Mouse (Mus musculus) forebrain, embryonic 13.5 days (tissue): ENCODE data around the gene Pilrb1. TPM values are rescaled to one million over a fixed set of nuclear protein-coding genes. Genes with fewer than 3 reads are reported as not detected.

Experiments used
- ATAC-seq: fragments of 200-750 bp; cut with Nextera tagmentation; 2 replicates; pipeline ENCODE4 v1.8.0; 2017
- H3K27ac ChIP-seq: fragments of 300-500 bp; sonication (generic); 2 replicates; pipeline ENCODE4 v1.5.1; 2015; ENCODE audit warnings: inconsistent platforms, mild to moderate bottlenecking, moderate library complexity
- H3K27me3 ChIP-seq: fragments of 300-500 bp; sonication (generic); 2 replicates; pipeline ENCODE4 v1.6.1; 2015; ENCODE audit warnings: mild to moderate bottlenecking, inconsistent platforms
- H3K36me3 ChIP-seq: fragments of 300-500 bp; sonication (generic); 2 replicates; pipeline ENCODE4 v1.6.1; 2015; ENCODE audit warnings: mild to moderate bottlenecking, inconsistent platforms; ENCODE audit not compliant: poor library complexity, severe bottlenecking
- H3K4me1 ChIP-seq: fragments of 300-500 bp; sonication (generic); 2 replicates; pipeline ENCODE4 v1.6.1; 2015; ENCODE audit warnings: inconsistent platforms
- H3K4me2 ChIP-seq: fragments of 300-500 bp; sonication (generic); 2 replicates; pipeline ENCODE4 v1.6.1; 2015; ENCODE audit warnings: inconsistent platforms, mild to moderate bottlenecking, moderate library complexity
- H3K4me3 ChIP-seq: fragments of 300-500 bp; sonication (generic); 2 replicates; pipeline ENCODE4 v1.5.1; 2015; ENCODE audit warnings: mild to moderate bottlenecking, inconsistent platforms
- H3K9ac ChIP-seq: fragments of 300-500 bp; sonication (generic); 2 replicates; pipeline ENCODE4 v1.6.1; 2015; ENCODE audit warnings: mild to moderate bottlenecking, inconsistent platforms
- H3K9me3 ChIP-seq: fragments of 300-500 bp; sonication (generic); replicated peaks from 2 replicates; pipeline ENCODE4 v1.6.1; 2016; ENCODE audit warnings: inconsistent platforms
- WGBS: fragments of 180-500 bp; shearing (Covaris S2); methylation state at CpG from one replicate; pipeline ENCODE4 v1.1.7; 2015; 5-methylcytosine and 5-hydroxymethylcytosine counted together
- polyA plus RNA-seq: library from polyadenylated mRNA; unstranded; fragments of >200 nt; fragmentation: Nextera tagmentation; extraction: Ambion mirVana; gene quantifications from 2 replicates; pipeline ENCODE4 v1.2.1, GENCODE M21; 2015

Pilrb1 gene
- polyA plus RNA-seq, 1 experiment from 2014 or later = not detected

DNA sequence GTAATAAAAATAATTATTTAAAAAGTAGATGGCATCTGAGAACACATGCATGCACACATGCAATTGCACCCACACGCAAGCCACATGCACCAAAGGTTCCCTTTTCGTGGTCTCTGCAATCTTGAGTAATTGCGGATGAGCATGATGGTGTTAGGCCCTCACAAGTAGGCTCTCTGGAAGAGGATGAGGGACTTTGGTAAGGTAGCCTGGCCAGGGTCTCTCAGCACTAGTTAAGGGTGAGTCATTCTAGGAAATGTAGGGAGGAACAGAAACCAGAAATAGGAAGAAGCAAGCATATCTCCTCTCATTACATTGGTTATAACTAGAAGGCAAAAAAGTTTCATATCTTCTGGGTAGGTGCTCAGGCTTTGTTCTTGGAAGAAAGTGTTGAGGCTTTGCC lies 32.9 kb downstream of the Pilrb1 start:
- H3K4me1 ChIP-seq = no peaks in the 10 kb centered on the region
- H3K27ac ChIP-seq = no peak overlapping the region
- H3K4me2 ChIP-seq = no peak overlapping the region
- H3K9ac ChIP-seq = no peak overlapping the region
- H3K4me3 ChIP-seq = no peak overlapping the region
- H3K9me3 ChIP-seq = no peaks in the 10 kb centered on the region
- no peaks in the 10 kb centered on the region for H3K36me3 ChIP-seq
- ATAC-seq = no peak
- WGBS = 96% methylated on average over 3 of the region's 3 CpGs
- no peaks in the 10 kb centered on the region for H3K27me3 ChIP-seq

DNA sequence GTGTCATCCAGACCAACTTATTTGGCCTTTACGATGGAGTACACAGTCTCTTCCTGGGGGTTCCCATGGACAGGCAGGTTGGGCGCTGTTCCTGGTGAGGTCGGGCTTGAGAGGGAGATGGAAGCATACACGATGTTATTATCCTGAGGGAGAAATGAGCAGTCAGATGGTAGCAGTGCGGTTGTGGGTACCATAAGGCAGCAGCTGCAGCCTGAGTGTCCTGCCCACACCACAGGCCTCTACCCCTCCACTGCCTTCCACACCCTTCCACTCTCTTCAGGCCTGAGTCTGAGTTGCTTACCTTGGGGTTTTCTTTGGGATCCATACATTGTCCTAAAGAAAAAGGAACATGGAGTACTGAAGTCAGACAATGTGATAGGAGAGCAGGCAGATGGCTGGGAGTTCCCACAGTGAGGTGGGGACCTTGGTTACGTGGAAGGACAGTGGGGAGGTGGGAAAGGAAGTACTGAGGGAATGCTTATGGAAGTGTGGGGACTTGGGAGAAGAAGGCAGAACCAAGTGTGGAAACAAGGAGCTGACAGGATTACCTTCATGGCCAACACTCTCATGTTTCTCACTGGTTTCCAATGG lies 34.4 kb downstream of the Pilrb1 start:
- Histone ChIP-seq H3K27ac (no peak overlapping the region), H3K9ac (no peak overlapping the region), H3K4me3 (no peak overlapping the region), H3K4me2 (no peak overlapping the region), H3K9me3 (no peaks in the 10 kb centered on the region), H3K36me3 (no peaks in the 10 kb centered on the region), H3K27me3 (no peaks in the 10 kb centered on the region), H3K4me1 (no peaks in the 10 kb centered on the region)
- 90% methylated on average over 6 of the region's 6 CpGs for WGBS
- no peak for ATAC-seq

DNA sequence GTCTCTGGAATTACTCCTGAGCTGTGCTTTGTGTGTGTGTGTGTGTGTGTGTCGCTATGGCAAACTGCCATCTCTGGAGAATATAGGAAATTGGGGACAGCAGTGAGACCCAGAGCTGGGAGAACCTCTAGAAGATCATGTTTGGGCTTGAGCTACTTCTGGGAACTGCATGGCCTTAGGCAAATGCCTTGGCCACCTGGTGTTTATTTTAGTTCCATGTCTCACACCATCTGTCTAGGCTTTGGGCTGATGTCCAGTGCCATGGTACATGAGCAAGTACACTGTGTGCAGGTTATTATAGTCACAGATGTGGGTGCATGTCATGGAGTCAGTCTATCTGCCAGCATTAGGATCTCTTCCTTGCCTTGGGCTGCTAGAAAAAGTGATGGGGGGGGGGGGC lies 35.3 kb downstream of the Pilrb1 start:
- no peaks in the 10 kb centered on the region for H3K4me1 ChIP-seq
- WGBS = 80% methylated on average over 1 of the region's 1 CpGs
- H3K27me3 ChIP-seq = no peaks in the 10 kb centered on the region
- no peaks in the 10 kb centered on the region for H3K9me3 ChIP-seq
- no peaks in the 10 kb centered on the region for H3K36me3 ChIP-seq
- H3K4me3 ChIP-seq = no peak overlapping the region
- no peak for ATAC-seq
- H3K4me2 ChIP-seq = no peak overlapping the region
- H3K27ac ChIP-seq = no peak overlapping the region
- no peak overlapping the region for H3K9ac ChIP-seq

DNA sequence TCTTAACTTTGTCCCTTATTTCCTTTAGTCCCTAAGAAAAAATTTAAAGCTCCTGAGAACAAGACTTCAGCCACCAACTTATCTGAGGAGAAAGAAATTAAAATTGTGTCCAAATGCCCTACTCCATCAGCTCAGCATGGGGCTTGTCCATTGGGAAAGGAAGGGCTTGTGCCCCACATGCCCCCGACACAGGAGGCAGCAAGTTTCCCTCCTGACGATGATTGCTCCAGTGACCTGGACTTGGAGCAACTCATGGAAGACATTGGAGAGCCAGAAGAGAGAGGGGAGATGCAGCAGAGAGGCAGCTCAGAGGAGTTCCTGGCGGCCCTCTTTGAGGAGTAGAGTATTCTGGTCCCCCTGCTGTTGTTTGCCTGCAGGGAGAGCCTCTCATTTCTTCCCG lies 35.8 kb downstream of the Pilrb1 start:
- no peaks in the 10 kb centered on the region for H3K36me3 ChIP-seq
- no peaks in the 10 kb centered on the region for H3K9me3 ChIP-seq
- H3K27ac ChIP-seq = no peak overlapping the region
- no peak overlapping the region for H3K4me2 ChIP-seq
- H3K9ac ChIP-seq = no peak overlapping the region
- H3K4me1 ChIP-seq = no peaks in the 10 kb centered on the region
- 61% methylated on average over 4 of the region's 4 CpGs for WGBS
- H3K4me3 ChIP-seq = no peak overlapping the region
- no peak for ATAC-seq
- no peaks in the 10 kb centered on the region for H3K27me3 ChIP-seq

DNA sequence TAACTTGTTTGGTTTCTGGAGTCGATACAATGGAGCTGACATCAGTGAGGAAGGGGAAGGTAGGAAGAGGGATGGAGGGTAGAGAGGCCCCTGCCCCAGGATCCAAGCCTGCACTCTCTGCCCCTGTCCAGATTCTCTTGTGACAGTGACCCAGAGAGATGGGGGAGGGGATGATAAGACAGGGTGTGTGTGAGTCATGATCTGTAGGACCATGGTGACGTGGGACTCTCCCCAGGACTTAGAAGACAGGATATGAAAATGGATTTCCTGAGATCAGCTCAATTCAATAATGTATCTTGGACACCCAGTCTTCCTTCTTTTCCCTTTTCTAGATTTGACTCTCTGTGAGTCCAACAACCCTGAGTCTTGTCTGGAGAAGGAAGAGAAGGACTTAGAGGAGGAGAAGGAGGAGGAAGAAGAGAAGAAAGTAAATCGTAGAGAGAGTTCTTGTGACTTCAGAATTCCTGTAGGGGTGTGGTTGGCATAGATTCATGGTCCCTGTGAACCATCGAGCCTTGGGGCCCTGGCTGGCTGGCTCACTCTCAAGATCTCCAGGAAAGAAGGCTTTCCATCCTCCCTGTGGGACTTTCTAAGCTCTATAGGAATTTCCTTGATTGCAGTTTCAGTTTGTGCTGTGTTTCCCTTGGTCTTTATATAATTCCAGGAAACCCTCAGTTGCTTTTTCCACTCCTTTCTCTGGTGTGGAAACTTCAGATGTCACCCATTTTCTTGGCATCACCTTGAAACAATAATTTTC lies 40.3 kb downstream of the Pilrb1 start:
- Histone ChIP-seq H3K9me3 (no peaks in the 10 kb centered on the region), H3K27me3 (no peaks in the 10 kb centered on the region), H3K4me3 (no peak overlapping the region), H3K9ac (no peak overlapping the region), H3K4me1 (no peaks in the 10 kb centered on the region), H3K36me3 (no peaks in the 10 kb centered on the region), H3K27ac (no peak overlapping the region), H3K4me2 (no peak overlapping the region)
- WGBS = 78% methylated on average over 4 of the region's 4 CpGs
- ATAC-seq = no peak

DNA sequence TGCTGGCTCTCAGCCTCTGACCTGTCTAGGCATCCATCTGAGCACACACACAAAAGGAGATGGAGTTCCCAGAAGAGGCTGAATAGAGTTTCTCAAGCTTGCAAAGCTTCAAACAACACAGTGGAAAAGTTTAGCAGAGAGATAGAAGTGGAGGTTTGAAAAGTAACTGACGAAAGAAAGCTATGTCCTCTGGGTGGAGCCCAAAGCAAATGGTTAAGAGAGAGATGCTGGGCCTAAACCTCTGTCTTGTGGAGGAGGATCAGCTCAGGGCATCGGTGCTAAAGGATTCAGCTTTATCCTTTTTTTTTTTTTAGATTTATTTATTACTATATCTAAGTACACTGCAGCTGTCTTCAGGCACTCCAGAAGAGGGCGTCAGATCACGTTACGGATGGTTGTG lies 49.6 kb downstream of the Pilrb1 start:
- Histone ChIP-seq H3K27ac (no peak overlapping the region), H3K4me3 (no peak overlapping the region), H3K4me1 (no peaks in the 10 kb centered on the region), H3K4me2 (no peak overlapping the region), H3K9ac (no peak overlapping the region), H3K27me3 (no peaks in the 10 kb centered on the region), H3K36me3 (no peaks in the 10 kb centered on the region), H3K9me3 (no peaks in the 10 kb centered on the region)
- 94% methylated on average over 5 of the region's 5 CpGs for WGBS
- ATAC-seq = no peak

DNA sequence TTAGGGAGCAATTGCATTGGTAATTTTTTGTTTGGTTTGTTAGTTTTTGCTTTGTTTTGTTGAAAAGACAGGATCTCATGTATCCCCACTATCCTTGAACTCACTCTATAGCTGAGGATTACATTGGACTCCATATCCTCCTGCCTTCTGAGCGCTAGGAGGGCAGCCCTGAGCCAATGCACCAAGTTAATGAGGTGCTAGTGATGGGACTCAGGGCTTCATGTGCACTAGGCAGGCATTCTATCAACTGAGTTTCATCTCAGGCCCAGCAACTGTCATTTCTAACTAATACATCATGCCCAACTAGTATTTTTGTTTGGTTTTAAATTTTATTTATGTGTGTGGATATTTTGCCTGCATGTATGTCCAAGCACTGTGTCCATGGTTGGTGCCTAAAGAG lies 51.7 kb downstream of the Pilrb1 start:
- 77% methylated on average over 1 of the region's 1 CpGs for WGBS
- no peak overlapping the region for H3K9ac ChIP-seq
- no peak overlapping the region for H3K27ac ChIP-seq
- ATAC-seq = no peak
- H3K9me3 ChIP-seq = no peaks in the 10 kb centered on the region
- no peak overlapping the region for H3K4me3 ChIP-seq
- no peak overlapping the region for H3K4me2 ChIP-seq
- no peaks in the 10 kb centered on the region for H3K36me3 ChIP-seq
- no peaks in the 10 kb centered on the region for H3K4me1 ChIP-seq
- no peaks in the 10 kb centered on the region for H3K27me3 ChIP-seq

Other genes starting within 250 kb of the Pilrb1 start
- gene Pcolce, start 244.3 kb downstream of the Pilrb1 start, polyA plus RNA-seq = 6.9 and 7.1 TPM in 2 replicates
- gene Fbxo24, start 229.1 kb downstream of the Pilrb1 start, polyA plus RNA-seq = 0.14 and 0.22 TPM in 2 replicates
- gene Lrch4, start 229.0 kb downstream of the Pilrb1 start, polyA plus RNA-seq = 24.5 and 25.0 TPM in 2 replicates
- 7.3 and 10.8 TPM in 2 replicates for gene Gm20605, start 228.9 kb downstream of the Pilrb1 start, polyA plus RNA-seq
- gene Sap25, start 216.8 kb downstream of the Pilrb1 start, polyA plus RNA-seq = 7.7 and 8.3 TPM in 2 replicates
- gene Irs3, start 212.4 kb downstream of the Pilrb1 start, polyA plus RNA-seq = 0.08 TPM in 1 of 2 replicates, not detected in the other
- 22.8 and 23.4 TPM in 2 replicates for gene Agfg2, start 173.4 kb downstream of the Pilrb1 start, polyA plus RNA-seq
- 25.0 and 26.5 TPM in 2 replicates for gene Nyap1, start 116.5 kb downstream of the Pilrb1 start, polyA plus RNA-seq
- 64.3 and 71.0 TPM in 2 replicates for gene Tsc22d4, start 112.4 kb downstream of the Pilrb1 start, polyA plus RNA-seq
- 38.3 and 45.0 TPM in 2 replicates for gene Ppp1r35, start 79.3 kb downstream of the Pilrb1 start, polyA plus RNA-seq
- 10.3 and 12.3 TPM in 2 replicates for gene Mepce, start 70.5 kb downstream of the Pilrb1 start, polyA plus RNA-seq
- gene Zcwpw1, start 70.3 kb downstream of the Pilrb1 start, polyA plus RNA-seq = 12.7 and 15.4 TPM in 2 replicates
- 0.43 and 1.3 TPM in 2 replicates for gene Pilra, start 21.8 kb downstream of the Pilrb1 start, polyA plus RNA-seq
- not detected in 2 replicates for gene Pilrb2, start 13.7 kb upstream of the Pilrb1 start, polyA plus RNA-seq
- not detected in 2 replicates for gene Cyp3a13, start 63.5 kb upstream of the Pilrb1 start, polyA plus RNA-seq
- gene Gjc3, start 105.0 kb upstream of the Pilrb1 start, polyA plus RNA-seq = 0.04 TPM in 1 of 2 replicates, not detected in the other
- gene Azgp1, start 123.4 kb upstream of the Pilrb1 start, polyA plus RNA-seq = not detected in 2 replicates
- gene Smok3a, start 163.2 kb upstream of the Pilrb1 start, polyA plus RNA-seq = not detected in 2 replicates
- not detected in 2 replicates for gene Smok3b, start 163.3 kb upstream of the Pilrb1 start, polyA plus RNA-seq
- gene Smok3c, start 195.1 kb upstream of the Pilrb1 start, polyA plus RNA-seq = not detected in 2 replicates
- gene Zkscan1, start 227.0 kb upstream of the Pilrb1 start, polyA plus RNA-seq = 24.7 and 27.5 TPM in 2 replicates